Mouse (Mus musculus) liver, embryonic 13.5 days (tissue): Measurements from ENCODE around the gene Fam189a1. TPM values are rescaled to one million over a fixed set of nuclear protein-coding genes. Genes with fewer than 3 reads are reported as not detected.

Source experiments
- ATAC-seq: fragments of 200-750 bp; cut with Nextera tagmentation; 2 replicates; pipeline ENCODE4 v1.8.0; 2017; ENCODE audit warnings: low read depth, mild to moderate bottlenecking, moderate number of reproducible peaks, moderate library complexity
- DNase-seq: peaks from one replicate; pipeline ENCODE4 v3.0.0; 2022
- H3K27ac ChIP-seq: fragments of 300-500 bp; sonication (generic); 2 replicates; pipeline ENCODE4 v1.5.1; 2015; ENCODE audit warnings: moderate library complexity, mild to moderate bottlenecking, inconsistent platforms
- H3K27me3 ChIP-seq: fragments of 300-500 bp; sonication (generic); 2 replicates; pipeline ENCODE4 v1.6.1; 2015; ENCODE audit warnings: mild to moderate bottlenecking, inconsistent platforms
- H3K36me3 ChIP-seq: fragments of 300-500 bp; sonication (generic); 2 replicates; pipeline ENCODE4 v1.6.1; 2015; ENCODE audit warnings: mild to moderate bottlenecking, inconsistent platforms
- H3K4me1 ChIP-seq: fragments of 300-500 bp; sonication (generic); replicated peaks from 2 replicates; pipeline ENCODE4 v1.6.1; 2015; ENCODE audit warnings: inconsistent platforms
- H3K4me2 ChIP-seq: fragments of 300-500 bp; sonication (generic); 2 replicates; pipeline ENCODE4 v1.6.1; 2015; ENCODE audit warnings: inconsistent platforms, mild to moderate bottlenecking, moderate library complexity
- H3K4me3 ChIP-seq: fragments of 300-500 bp; sonication (generic); replicated peaks from 2 replicates; pipeline ENCODE4 v1.5.1; 2015; ENCODE audit warnings: mild to moderate bottlenecking, inconsistent platforms
- H3K9ac ChIP-seq: fragments of 300-500 bp; sonication (generic); 2 replicates; pipeline ENCODE4 v1.6.1; 2015; ENCODE audit warnings: mild to moderate bottlenecking, inconsistent platforms
- H3K9me3 ChIP-seq: fragments of 300-500 bp; sonication (generic); replicated peaks from 2 replicates; pipeline ENCODE4 v1.6.1; 2016; ENCODE audit warnings: inconsistent platforms
- WGBS: fragments of 180-500 bp; shearing (Covaris S2); methylation state at CpG from one replicate; pipeline ENCODE4 v1.1.7; 2015; ENCODE audit not compliant: insufficient replicate concordance; 5-methylcytosine and 5-hydroxymethylcytosine counted together
- polyA plus RNA-seq: library from polyadenylated mRNA; unstranded; fragments of >200 nt; fragmentation: Nextera tagmentation; extraction: Ambion mirVana; gene quantifications from 2 replicates; pipeline ENCODE4 v1.2.1, GENCODE M21; 2015

The Fam189a1 gene
- not detected in 2 replicates for polyA plus RNA-seq

GRCm38 (mm10) chr7:65156514-65156911, at the start of gene Fam189a1:
TSS of gene Fam189a1 (minus strand) at chr7:65156570.
- Histone ChIP-seq H3K36me3 (no peaks in the 10 kb centered on the region), H3K4me1 (no peaks in the 10 kb centered on the region), H3K9me3 (no peaks in the 10 kb centered on the region), H3K27me3 (peaks cover 54% of the 10 kb centered on the region), H3K9ac (no peak within 1 kb of the TSS), H3K4me3 (peak within 1 kb of the TSS; percentile 44), H3K4me2 (peak within 1 kb of the TSS; percentile 59), H3K27ac (no peak within 1 kb of the TSS)
- DNase-seq = no peak
- 1% methylated on average over 24 of the region's 50 CpGs for WGBS
- ATAC-seq = no peak

GRCm38 (mm10) chr7:65206021-65206420, 49.7 kb upstream of the Fam189a1 start:
- Histone ChIP-seq H3K27ac (no peak overlapping the region), H3K36me3 (no peaks in the 10 kb centered on the region), H3K9ac (no peak overlapping the region), H3K4me1 (no peaks in the 10 kb centered on the region), H3K4me3 (no peak overlapping the region), H3K9me3 (peaks cover 8% of the 10 kb centered on the region; the same call in 1 of the 2 replicates), H3K4me2 (no peak overlapping the region), H3K27me3 (no peaks in the 10 kb centered on the region)
- ATAC-seq = no peak
- WGBS = 71% methylated on average over 6 of the region's 6 CpGs
- no peak for DNase-seq

DNA sequence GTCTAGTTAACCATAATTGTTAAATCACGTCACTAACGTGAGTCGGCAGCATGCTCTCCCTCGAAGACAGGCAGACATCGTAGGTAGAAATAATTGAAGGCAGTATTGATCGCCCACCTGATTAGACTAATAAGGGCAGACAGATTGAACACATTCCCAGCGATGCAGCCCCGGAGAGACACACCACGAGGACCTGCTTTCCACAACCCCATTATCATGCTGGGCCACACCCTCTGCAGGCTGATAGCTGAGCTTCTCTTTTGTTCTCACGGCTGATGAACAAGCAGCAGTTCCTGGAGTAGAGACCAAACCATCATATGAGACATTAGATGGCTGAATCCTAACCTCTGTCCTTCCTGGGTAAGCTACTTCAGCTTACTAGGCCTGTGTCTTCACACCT, 46.3 kb upstream of the Fam189a1 start:
- DNase-seq (no peak), ATAC-seq (no peak)
- no peak overlapping the region for H3K4me2 ChIP-seq
- WGBS = 72% methylated on average over 10 of the region's 10 CpGs
- H3K27me3 ChIP-seq = no peaks in the 10 kb centered on the region
- no peak overlapping the region for H3K9ac ChIP-seq
- no peaks in the 10 kb centered on the region for H3K36me3 ChIP-seq
- peaks cover 6% of the 10 kb centered on the region; the same call in 1 of the 2 replicates for H3K9me3 ChIP-seq
- H3K27ac ChIP-seq = no peak overlapping the region
- H3K4me1 ChIP-seq = no peaks in the 10 kb centered on the region
- H3K4me3 ChIP-seq = no peak overlapping the region

DNA sequence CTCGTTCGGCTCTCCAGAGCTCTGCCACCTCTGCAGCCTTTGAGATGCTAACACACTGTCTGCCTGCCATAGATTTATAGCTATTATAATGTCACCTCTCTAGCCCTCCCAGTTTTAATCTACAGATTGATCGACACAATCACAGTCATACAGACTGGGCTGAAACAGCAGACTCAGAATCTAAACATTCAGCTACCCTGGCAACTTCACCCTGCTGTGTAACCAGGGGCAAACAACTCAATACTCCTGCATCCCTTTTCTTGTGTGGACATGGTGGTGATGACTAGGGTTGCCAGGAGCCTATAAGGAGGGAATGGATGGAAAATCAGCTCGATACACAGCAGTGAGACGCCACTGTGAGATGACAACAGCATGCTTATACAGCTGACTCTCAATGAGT, 24.3 kb upstream of the Fam189a1 start:
- H3K27me3 ChIP-seq = no peaks in the 10 kb centered on the region
- ATAC-seq (no peak), DNase-seq (no peak)
- H3K4me3 ChIP-seq = no peak overlapping the region
- WGBS = 53% methylated on average over 5 of the region's 5 CpGs
- H3K9me3 ChIP-seq = no peaks in the 10 kb centered on the region
- H3K36me3 ChIP-seq = no peaks in the 10 kb centered on the region
- no peak overlapping the region for H3K4me2 ChIP-seq
- H3K27ac ChIP-seq = no peak overlapping the region
- H3K9ac ChIP-seq = no peak overlapping the region
- no peaks in the 10 kb centered on the region for H3K4me1 ChIP-seq

DNA sequence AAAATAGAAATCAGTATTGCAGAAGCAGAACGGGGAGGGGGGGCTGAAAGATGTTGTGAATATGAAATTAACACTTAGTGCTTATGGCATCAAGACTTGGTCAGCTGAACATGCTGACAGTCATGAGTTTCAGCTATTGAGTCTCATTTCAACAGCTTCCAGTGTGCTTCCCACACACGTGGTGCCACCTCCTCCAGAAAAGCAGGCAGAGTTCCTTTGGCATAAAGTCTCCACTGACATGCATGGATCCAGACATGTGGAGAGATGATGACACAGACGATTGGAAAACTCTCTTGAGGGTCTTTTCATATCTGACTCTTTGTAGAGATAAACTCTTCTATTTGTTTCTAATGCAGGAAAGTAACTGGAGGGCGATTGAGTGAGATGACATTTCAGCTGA, 14.4 kb upstream of the Fam189a1 start:
- H3K9me3 ChIP-seq = 0 out of 2 replicates have a peak, but pooled peaks cover 5% of the 10 kb centered on the region
- H3K27ac ChIP-seq = no peak overlapping the region
- 47% methylated on average over 4 of the region's 4 CpGs for WGBS
- DNase-seq (no peak), ATAC-seq (no peak)
- H3K4me2 ChIP-seq = no peak overlapping the region
- no peaks in the 10 kb centered on the region for H3K36me3 ChIP-seq
- no peak overlapping the region for H3K9ac ChIP-seq
- H3K27me3 ChIP-seq = no peaks in the 10 kb centered on the region
- no peaks in the 10 kb centered on the region for H3K4me1 ChIP-seq
- H3K4me3 ChIP-seq = no peak overlapping the region

DNA sequence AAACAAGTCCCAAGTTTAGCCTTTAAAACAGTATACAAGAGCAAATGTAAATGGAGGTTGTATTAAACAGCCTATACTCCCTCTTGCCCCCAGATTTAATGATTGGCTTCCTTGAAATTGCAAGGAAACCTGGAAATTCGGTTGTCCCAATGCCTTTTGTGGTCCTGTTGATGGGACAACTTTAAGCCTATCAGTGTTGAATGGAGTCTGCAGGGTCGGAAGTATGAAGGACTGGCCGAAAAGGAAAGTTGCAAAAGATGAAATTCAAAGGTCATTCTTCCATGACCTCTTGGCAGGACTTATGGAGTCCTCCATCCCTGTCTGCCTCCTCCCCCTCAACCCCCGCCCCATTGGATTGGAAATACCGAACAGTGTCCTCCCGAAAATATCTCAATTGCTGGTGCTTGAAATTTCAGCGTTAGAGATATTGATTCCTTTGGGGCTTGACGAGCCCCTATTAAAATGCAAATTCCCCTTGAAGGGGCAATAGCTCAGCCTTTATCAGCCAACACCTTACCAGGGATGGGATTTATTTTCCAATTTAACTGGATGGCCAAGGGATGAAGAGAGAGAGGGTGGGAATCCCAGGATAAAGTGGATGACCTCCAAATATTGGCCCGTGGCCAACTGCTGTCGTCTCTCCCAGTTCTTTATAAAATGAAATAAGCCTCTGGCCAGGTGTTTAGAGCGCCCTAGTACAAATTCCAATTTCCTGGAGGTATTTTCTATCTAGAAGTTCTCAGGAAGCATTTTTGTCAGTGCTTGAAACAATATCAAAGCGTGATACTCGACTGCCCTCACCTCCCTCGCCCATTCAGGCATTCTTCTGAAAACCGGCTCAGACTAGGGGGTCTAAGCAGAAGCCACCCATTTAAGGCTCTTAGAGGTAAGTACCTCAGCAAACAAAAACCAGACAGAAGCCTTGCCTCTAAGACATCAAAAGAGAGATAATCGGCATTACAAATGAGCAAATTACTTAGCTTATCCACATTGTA, 958 bp upstream of the Fam189a1 start:
- Histone ChIP-seq H3K4me3 (no peak overlapping the region), H3K9ac (no peak overlapping the region)
- 21% methylated on average over 16 of the region's 16 CpGs for WGBS

GRCm38 (mm10) chr7:65155628-65156513, 499 bp downstream of the Fam189a1 start:
- no peak overlapping the region for H3K9ac ChIP-seq
- ATAC-seq (no peak), DNase-seq (no peak)
- peak overlapping the region; percentile 44 for H3K4me3 ChIP-seq
- no peaks in the 10 kb centered on the region for H3K9me3 ChIP-seq
- peak overlapping the region; percentile 59 for H3K4me2 ChIP-seq
- WGBS = under 1% methylated on average over 114 of the region's 122 CpGs
- no peaks in the 10 kb centered on the region for H3K36me3 ChIP-seq
- peaks cover 54% of the 10 kb centered on the region for H3K27me3 ChIP-seq
- H3K27ac ChIP-seq = no peak overlapping the region
- no peaks in the 10 kb centered on the region for H3K4me1 ChIP-seq

More for the DNA sequence above, 958 bp upstream of the Fam189a1 start:
- Histone ChIP-seq H3K36me3 (no peaks in the 10 kb centered on the region), H3K9me3 (no peaks in the 10 kb centered on the region), H3K4me1 (no peaks in the 10 kb centered on the region), H3K4me2 (no peak overlapping the region), H3K27ac (no peak overlapping the region), H3K27me3 (peaks cover 54% of the 10 kb centered on the region)
- ATAC-seq (no peak), DNase-seq (no peak)

DNA sequence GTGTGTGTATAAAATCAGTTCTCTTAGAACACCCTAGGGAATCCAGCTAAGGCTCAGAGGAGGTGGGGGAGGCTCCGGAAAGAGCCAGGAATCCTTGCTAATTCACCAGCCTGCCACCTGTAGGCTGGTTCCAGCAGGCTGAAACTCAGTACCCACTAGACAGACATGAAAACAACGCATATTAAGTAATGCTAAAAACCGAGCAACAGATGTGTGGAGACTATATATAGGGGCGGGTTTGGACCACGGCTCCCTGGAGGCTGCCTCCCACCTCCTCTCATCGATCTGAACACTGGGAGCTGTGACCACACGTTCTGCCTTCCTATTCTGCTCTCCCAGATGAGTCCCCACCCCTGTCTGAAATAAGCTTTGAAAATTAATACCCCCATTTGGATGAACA, 1.8 kb downstream of the Fam189a1 start:
- Histone ChIP-seq H3K36me3 (no peaks in the 10 kb centered on the region), H3K9ac (no peak overlapping the region), H3K27ac (no peak overlapping the region), H3K4me1 (no peaks in the 10 kb centered on the region), H3K4me2 (no peak overlapping the region), H3K4me3 (no peak overlapping the region), H3K9me3 (no peaks in the 10 kb centered on the region), H3K27me3 (peaks cover 54% of the 10 kb centered on the region)
- ATAC-seq = no peak
- DNase-seq = no peak
- WGBS = 21% methylated on average over 7 of the region's 7 CpGs

DNA sequence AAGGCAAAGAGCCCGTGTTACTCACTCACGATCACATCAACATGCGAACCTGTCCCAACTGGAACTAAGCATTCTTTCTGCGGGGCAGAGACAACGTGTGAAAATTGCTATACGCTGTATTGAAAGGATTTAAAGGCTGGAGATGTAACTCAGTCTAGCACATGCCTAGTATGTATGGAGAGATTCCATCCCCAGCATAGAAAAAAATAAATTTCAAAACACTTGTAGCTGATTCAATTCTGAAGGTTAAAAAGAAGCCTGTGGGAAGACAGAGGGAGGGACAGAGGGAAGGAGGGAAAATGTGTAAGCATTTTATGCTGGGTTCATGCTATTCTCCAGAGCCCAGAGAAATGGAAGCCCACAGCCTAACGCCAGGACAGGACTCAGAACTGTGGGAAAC, 2.5 kb downstream of the Fam189a1 start:
- no peak overlapping the region for H3K4me3 ChIP-seq
- ATAC-seq (no peak), DNase-seq (no peak)
- H3K27ac ChIP-seq = no peak overlapping the region
- WGBS = 57% methylated on average over 7 of the region's 7 CpGs
- H3K4me2 ChIP-seq = no peak overlapping the region
- no peaks in the 10 kb centered on the region for H3K9me3 ChIP-seq
- no peaks in the 10 kb centered on the region for H3K36me3 ChIP-seq
- no peaks in the 10 kb centered on the region for H3K4me1 ChIP-seq
- H3K9ac ChIP-seq = no peak overlapping the region
- peaks cover 53% of the 10 kb centered on the region for H3K27me3 ChIP-seq

DNA sequence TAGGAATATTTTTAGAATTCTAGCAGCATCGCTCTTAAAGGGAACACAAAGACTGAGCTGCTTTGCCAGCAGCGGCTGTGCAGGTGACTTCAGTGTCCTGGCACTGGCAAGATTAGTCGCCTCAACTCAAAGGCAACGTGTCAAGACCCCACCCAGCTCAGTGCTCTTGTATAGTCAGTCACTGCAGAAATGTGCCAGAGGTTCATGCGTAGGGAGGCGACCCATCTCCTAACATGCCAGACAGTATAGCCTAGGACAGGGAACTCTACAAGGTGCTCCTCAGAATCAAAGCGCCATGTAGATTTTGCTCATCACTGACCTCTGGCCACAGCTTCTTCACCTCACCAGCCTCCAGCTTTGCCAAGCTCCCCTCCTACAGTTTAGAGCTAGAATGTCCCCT, 4.8 kb downstream of the Fam189a1 start:
- no peak for ATAC-seq
- Histone ChIP-seq H3K4me1 (no peaks in the 10 kb centered on the region), H3K9me3 (no peaks in the 10 kb centered on the region), H3K9ac (no peak overlapping the region), H3K4me3 (no peak overlapping the region), H3K27me3 (peaks cover 30% of the 10 kb centered on the region), H3K4me2 (no peak overlapping the region), H3K27ac (no peak overlapping the region), H3K36me3 (no peaks in the 10 kb centered on the region)
- WGBS = 77% methylated on average over 7 of the region's 7 CpGs
- no peak for DNase-seq

DNA sequence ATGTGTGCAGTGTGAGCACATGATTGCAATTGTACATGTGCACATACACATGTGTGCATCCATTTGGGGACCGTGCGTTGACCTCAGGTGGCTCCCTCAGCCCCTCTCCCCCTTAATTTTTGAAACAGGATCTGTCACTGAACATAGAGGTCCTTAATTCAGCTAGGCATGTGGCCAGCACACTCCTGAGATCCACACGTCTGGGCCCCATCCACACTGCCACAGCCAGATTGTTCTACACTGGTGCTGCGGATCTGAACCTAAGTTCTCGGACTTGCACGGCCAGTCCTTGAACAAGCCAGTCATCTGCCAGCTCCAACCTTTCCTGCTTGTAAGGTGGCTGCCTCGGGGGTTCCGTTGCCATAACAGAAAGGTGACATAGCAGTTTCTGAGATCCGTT, 7.3 kb downstream of the Fam189a1 start:
- H3K4me1 ChIP-seq = no peaks in the 10 kb centered on the region
- H3K9me3 ChIP-seq = no peaks in the 10 kb centered on the region
- WGBS = 66% methylated on average over 9 of the region's 9 CpGs
- H3K27me3 ChIP-seq = peaks cover 9% of the 10 kb centered on the region; the same call in 1 of the 2 replicates
- no peaks in the 10 kb centered on the region for H3K36me3 ChIP-seq
- no peak overlapping the region for H3K4me2 ChIP-seq
- DNase-seq = no peak
- no peak for ATAC-seq
- H3K4me3 ChIP-seq = no peak overlapping the region
- H3K9ac ChIP-seq = no peak overlapping the region
- no peak overlapping the region for H3K27ac ChIP-seq
